Mouse (Mus musculus): ENCODE measurements at regions not wholly inside any gene's neighbourhood (a gene's known extent, or its start where the extent isn't known, plus 50 kb on each side); places are given as distances from the start of the nearest gene placed in this dataset.

DNA sequence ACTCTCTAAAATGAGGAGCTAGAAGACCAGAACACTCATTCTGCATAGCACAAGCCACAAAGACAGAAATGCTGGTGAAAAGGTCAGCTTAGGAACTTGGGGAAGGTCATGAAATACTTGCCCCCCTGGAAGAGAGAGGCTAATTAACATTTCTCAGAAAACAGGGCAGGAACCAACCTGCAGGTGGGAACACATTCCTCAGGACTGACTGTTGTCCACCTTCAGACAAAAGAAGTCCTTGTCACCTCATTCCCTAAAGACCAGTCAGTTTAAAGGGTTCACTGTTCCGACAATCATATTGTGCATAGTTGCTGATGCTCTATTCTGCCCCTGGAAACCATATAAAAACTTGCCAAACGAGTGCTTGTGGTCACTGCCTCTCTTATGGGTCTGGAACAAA lies 333.6 kb upstream of the Ercc4 start:
- Histone ChIP-seq H3K79me2 (ENCODE audit: control insufficient read depth, insufficient read depth) (no peaks in the 10 kb centered on the region), H3K27me3 (ENCODE audit: control insufficient read depth, insufficient read depth, insufficient read length) (no peaks in the 10 kb centered on the region), H3K36me3 (ENCODE audit: control insufficient read depth, insufficient read depth) (no peaks in the 10 kb centered on the region), H3ac (ENCODE audit: control insufficient read depth, insufficient read length) (no peak overlapping the region), H3K4me2 (ENCODE audit: low read depth) (no peak overlapping the region), H3K4me3 (no peak overlapping the region)
- no peak for TF ChIP-seq USF1 (IDR thresholded peaks at IDR 0.05; ENCODE audit: low read depth)
- no peak for TF ChIP-seq CEBPB (IDR thresholded peaks at IDR 0.05; ENCODE audit: insufficient read depth, poor library complexity, severe bottlenecking)
- no peak for TF ChIP-seq MYOG (IDR thresholded peaks at IDR 0.05; ENCODE audit: control insufficient read depth in 1 of 3, insufficient read depth in 1 of 3, insufficient read length in 2 of 3, low read depth in 2 of 3)
- no peak for TF ChIP-seq TCF12 (IDR thresholded peaks at IDR 0.05; ENCODE audit: insufficient read depth, poor library complexity, severe bottlenecking)
- TF ChIP-seq SRF (IDR thresholded peaks at IDR 0.05; ENCODE audit: control insufficient read depth, insufficient read length, low read depth): no peak
- TF ChIP-seq POLR2A (IDR thresholded peaks at IDR 0.05; ENCODE audit: insufficient read length, low read depth): no peak
- TF ChIP-seq POLR2AphosphoS2 (IDR thresholded peaks at IDR 0.05; ENCODE audit: insufficient read length, low read depth): no peak
- no peak for TF ChIP-seq E2F4 (IDR thresholded peaks at IDR 0.05; ENCODE audit: insufficient read depth)
- no peak for TF ChIP-seq TCF3 (IDR thresholded peaks at IDR 0.05; ENCODE audit: insufficient read length, low read depth)
- no peak for TF ChIP-seq MYOD1 (IDR thresholded peaks at IDR 0.05; ENCODE audit: control insufficient read depth in 1 of 3, insufficient read length in 2 of 3, low read depth in 2 of 3)
- no peak for TF ChIP-seq MAX (IDR thresholded peaks at IDR 0.05; ENCODE audit: low read depth)
- TF ChIP-seq REST (IDR thresholded peaks at IDR 0.05; ENCODE audit: insufficient read depth, insufficient read length): no peak

DNA sequence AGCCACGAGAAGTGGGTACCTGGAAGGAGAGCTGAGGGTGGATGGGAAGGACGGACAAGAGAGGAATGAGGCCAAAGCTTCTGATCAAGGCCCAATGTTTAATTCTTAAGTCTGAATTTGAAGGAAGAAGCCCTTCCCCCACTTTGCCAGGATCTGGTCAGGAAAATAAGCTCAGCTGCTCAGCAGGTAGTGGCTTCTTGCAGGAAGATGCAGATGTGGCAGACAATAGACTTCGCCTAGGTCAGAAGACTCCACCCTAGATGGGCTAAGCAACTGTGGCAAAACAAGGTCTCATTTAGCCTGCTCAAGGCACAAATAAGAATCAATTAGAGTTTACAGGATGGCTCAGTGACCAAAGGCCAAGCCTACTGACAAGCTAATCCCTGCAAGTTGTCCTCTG lies 330.4 kb upstream of the Ercc4 start:
- no peak for TF ChIP-seq POLR2A (IDR thresholded peaks at IDR 0.05; ENCODE audit: insufficient read length, low read depth)
- no peak for TF ChIP-seq USF1 (IDR thresholded peaks at IDR 0.05; ENCODE audit: low read depth)
- TF ChIP-seq MAX (IDR thresholded peaks at IDR 0.05; ENCODE audit: low read depth): no peak
- no peak for TF ChIP-seq TCF3 (IDR thresholded peaks at IDR 0.05; ENCODE audit: insufficient read length, low read depth)
- no peak for TF ChIP-seq CEBPB (IDR thresholded peaks at IDR 0.05; ENCODE audit: insufficient read depth, poor library complexity, severe bottlenecking)
- no peak for TF ChIP-seq MYOG (IDR thresholded peaks at IDR 0.05; ENCODE audit: control insufficient read depth in 1 of 3, insufficient read depth in 1 of 3, insufficient read length in 2 of 3, low read depth in 2 of 3)
- no peak for TF ChIP-seq POLR2AphosphoS2 (IDR thresholded peaks at IDR 0.05; ENCODE audit: insufficient read length, low read depth)
- TF ChIP-seq E2F4 (IDR thresholded peaks at IDR 0.05; ENCODE audit: insufficient read depth): no peak
- TF ChIP-seq MYOD1 (IDR thresholded peaks at IDR 0.05; ENCODE audit: control insufficient read depth in 1 of 3, insufficient read length in 2 of 3, low read depth in 2 of 3): no peak
- no peak for TF ChIP-seq SRF (IDR thresholded peaks at IDR 0.05; ENCODE audit: control insufficient read depth, insufficient read length, low read depth)
- TF ChIP-seq TCF12 (IDR thresholded peaks at IDR 0.05; ENCODE audit: insufficient read depth, poor library complexity, severe bottlenecking): no peak
- TF ChIP-seq REST (IDR thresholded peaks at IDR 0.05; ENCODE audit: insufficient read depth, insufficient read length): no peak
- no peak overlapping the region for H3ac ChIP-seq (ENCODE audit: control insufficient read depth, insufficient read length)
- no peak overlapping the region for H3K4me3 ChIP-seq
- H3K36me3 ChIP-seq (ENCODE audit: control insufficient read depth, insufficient read depth): no peaks in the 10 kb centered on the region
- no peaks in the 10 kb centered on the region for H3K79me2 ChIP-seq (ENCODE audit: control insufficient read depth, insufficient read depth)
- H3K4me2 ChIP-seq (ENCODE audit: low read depth): no peak overlapping the region
- no peaks in the 10 kb centered on the region for H3K27me3 ChIP-seq (ENCODE audit: control insufficient read depth, insufficient read depth, insufficient read length)

DNA sequence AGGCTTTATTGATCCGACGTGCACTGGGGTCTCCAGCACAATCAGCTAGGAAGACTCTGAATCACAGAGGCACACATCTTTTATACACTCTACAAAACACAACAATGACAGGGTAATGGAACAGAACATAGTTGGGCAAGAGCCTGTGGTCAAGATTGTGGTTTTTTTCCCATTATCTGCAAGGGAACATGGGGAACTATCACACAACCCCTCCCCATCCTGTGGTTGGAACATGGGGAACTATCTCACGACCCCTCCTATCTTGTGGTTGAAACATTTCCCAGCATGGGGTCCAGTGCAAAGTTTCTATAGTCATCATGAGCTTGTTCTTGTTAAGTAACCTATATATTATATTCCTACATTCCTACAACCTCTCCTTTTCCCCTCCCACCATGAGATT lies 328.8 kb upstream of the Ercc4 start:
- H3K4me3 ChIP-seq: no peak overlapping the region
- TF ChIP-seq MYOG (IDR thresholded peaks at IDR 0.05; ENCODE audit: control insufficient read depth in 1 of 3, insufficient read depth in 1 of 3, insufficient read length in 2 of 3, low read depth in 2 of 3): no peak
- TF ChIP-seq MYOD1 (IDR thresholded peaks at IDR 0.05; ENCODE audit: control insufficient read depth in 1 of 3, insufficient read length in 2 of 3, low read depth in 2 of 3): no peak
- no peak for TF ChIP-seq TCF12 (IDR thresholded peaks at IDR 0.05; ENCODE audit: insufficient read depth, poor library complexity, severe bottlenecking)
- TF ChIP-seq SRF (IDR thresholded peaks at IDR 0.05; ENCODE audit: control insufficient read depth, insufficient read length, low read depth): no peak
- TF ChIP-seq CEBPB (IDR thresholded peaks at IDR 0.05; ENCODE audit: insufficient read depth, poor library complexity, severe bottlenecking): no peak
- TF ChIP-seq POLR2AphosphoS2 (IDR thresholded peaks at IDR 0.05; ENCODE audit: insufficient read length, low read depth): no peak
- TF ChIP-seq TCF3 (IDR thresholded peaks at IDR 0.05; ENCODE audit: insufficient read length, low read depth): no peak
- no peak for TF ChIP-seq POLR2A (IDR thresholded peaks at IDR 0.05; ENCODE audit: insufficient read length, low read depth)
- no peak for TF ChIP-seq REST (IDR thresholded peaks at IDR 0.05; ENCODE audit: insufficient read depth, insufficient read length)
- TF ChIP-seq MAX (IDR thresholded peaks at IDR 0.05; ENCODE audit: low read depth): no peak
- TF ChIP-seq USF1 (IDR thresholded peaks at IDR 0.05; ENCODE audit: low read depth): no peak
- no peak for TF ChIP-seq E2F4 (IDR thresholded peaks at IDR 0.05; ENCODE audit: insufficient read depth)

DNA sequence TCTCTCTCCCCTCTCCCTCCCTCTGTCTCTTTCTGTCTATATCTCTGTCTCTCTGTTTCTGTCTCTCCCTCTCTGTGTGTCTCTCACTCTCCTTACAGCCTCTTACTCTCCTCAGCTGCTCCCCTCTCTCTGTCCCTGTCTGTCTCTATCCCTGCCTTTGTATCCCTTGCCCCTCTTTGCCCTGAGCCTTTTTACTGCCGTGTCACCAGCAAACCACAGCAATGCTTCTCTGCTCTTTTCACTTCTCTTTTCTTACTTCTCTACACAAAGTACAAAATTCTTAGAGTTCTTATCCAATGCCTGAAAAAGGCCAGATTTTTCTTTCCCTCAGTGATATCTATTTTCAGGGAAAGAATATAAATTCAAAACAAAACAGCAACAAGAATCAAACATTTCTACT lies 323.7 kb upstream of the Ercc4 start:
- no peak for TF ChIP-seq SRF (IDR thresholded peaks at IDR 0.05; ENCODE audit: control insufficient read depth, insufficient read length, low read depth)
- no peak for TF ChIP-seq TCF3 (IDR thresholded peaks at IDR 0.05; ENCODE audit: insufficient read length, low read depth)
- no peak for TF ChIP-seq REST (IDR thresholded peaks at IDR 0.05; ENCODE audit: insufficient read depth, insufficient read length)
- Histone ChIP-seq H3K27me3 (ENCODE audit: control insufficient read depth, insufficient read depth, insufficient read length) (no peaks in the 10 kb centered on the region), H3ac (ENCODE audit: control insufficient read depth, insufficient read length) (no peak overlapping the region), H3K4me3 (no peak overlapping the region), H3K4me2 (ENCODE audit: low read depth) (no peak overlapping the region), H3K79me2 (ENCODE audit: control insufficient read depth, insufficient read depth) (no peaks in the 10 kb centered on the region), H3K36me3 (ENCODE audit: control insufficient read depth, insufficient read depth) (no peaks in the 10 kb centered on the region)

More for the DNA sequence above, 328.8 kb upstream of the Ercc4 start:
- Histone ChIP-seq H3K27me3 (ENCODE audit: control insufficient read depth, insufficient read depth, insufficient read length) (no peaks in the 10 kb centered on the region), H3K36me3 (ENCODE audit: control insufficient read depth, insufficient read depth) (no peaks in the 10 kb centered on the region), H3K79me2 (ENCODE audit: control insufficient read depth, insufficient read depth) (no peaks in the 10 kb centered on the region), H3ac (ENCODE audit: control insufficient read depth, insufficient read length) (no peak overlapping the region), H3K4me2 (ENCODE audit: low read depth) (no peak overlapping the region)

DNA sequence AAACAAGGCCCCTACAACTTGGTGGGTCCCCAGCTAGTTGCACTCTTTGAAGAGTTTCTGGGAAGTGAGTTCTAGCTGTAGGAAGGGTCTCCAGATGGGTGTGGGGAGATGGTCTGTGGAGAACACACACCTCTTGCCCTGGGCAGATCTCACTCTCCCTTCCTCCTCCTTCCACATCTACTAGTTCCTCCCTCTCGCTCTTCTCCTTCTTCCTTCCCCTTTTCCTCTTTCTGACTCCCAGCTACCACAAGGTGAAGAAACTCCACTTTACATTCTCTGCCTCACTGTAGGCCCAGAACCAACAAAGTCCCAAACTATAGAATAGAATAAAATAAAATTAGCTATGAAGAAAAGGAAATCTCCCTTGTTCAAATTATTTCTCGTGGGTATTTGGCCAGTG lies 311.0 kb upstream of the Ercc4 start:
- no peak for TF ChIP-seq REST (IDR thresholded peaks at IDR 0.05; ENCODE audit: insufficient read depth, insufficient read length)
- TF ChIP-seq SRF (IDR thresholded peaks at IDR 0.05; ENCODE audit: control insufficient read depth, insufficient read length, low read depth): no peak
- no peak for TF ChIP-seq MAX (IDR thresholded peaks at IDR 0.05; ENCODE audit: low read depth)
- no peak for TF ChIP-seq MYOG (IDR thresholded peaks at IDR 0.05; ENCODE audit: control insufficient read depth in 1 of 3, insufficient read depth in 1 of 3, insufficient read length in 2 of 3, low read depth in 2 of 3)
- no peak for TF ChIP-seq MYOD1 (IDR thresholded peaks at IDR 0.05; ENCODE audit: control insufficient read depth in 1 of 3, insufficient read length in 2 of 3, low read depth in 2 of 3)
- no peak for TF ChIP-seq USF1 (IDR thresholded peaks at IDR 0.05; ENCODE audit: low read depth)
- TF ChIP-seq POLR2AphosphoS2 (IDR thresholded peaks at IDR 0.05; ENCODE audit: insufficient read length, low read depth): no peak
- no peak for TF ChIP-seq TCF3 (IDR thresholded peaks at IDR 0.05; ENCODE audit: insufficient read length, low read depth)
- no peak for TF ChIP-seq E2F4 (IDR thresholded peaks at IDR 0.05; ENCODE audit: insufficient read depth)
- TF ChIP-seq CEBPB (IDR thresholded peaks at IDR 0.05; ENCODE audit: insufficient read depth, poor library complexity, severe bottlenecking): no peak
- no peak for TF ChIP-seq POLR2A (IDR thresholded peaks at IDR 0.05; ENCODE audit: insufficient read length, low read depth)
- no peak for TF ChIP-seq TCF12 (IDR thresholded peaks at IDR 0.05; ENCODE audit: insufficient read depth, poor library complexity, severe bottlenecking)
- Histone ChIP-seq H3K36me3 (ENCODE audit: control insufficient read depth, insufficient read depth) (no peaks in the 10 kb centered on the region), H3K79me2 (ENCODE audit: control insufficient read depth, insufficient read depth) (no peaks in the 10 kb centered on the region), H3K4me3 (no peak overlapping the region), H3ac (ENCODE audit: control insufficient read depth, insufficient read length) (no peak overlapping the region), H3K4me2 (ENCODE audit: low read depth) (no peak overlapping the region), H3K27me3 (ENCODE audit: control insufficient read depth, insufficient read depth, insufficient read length) (no peaks in the 10 kb centered on the region)

All from myocyte (in vitro differentiated cells).